Mouse (Mus musculus) heart, embryonic 10.5 days (tissue): Measurements from ENCODE around the gene Dido1. TPM values are rescaled to one million over a fixed set of nuclear protein-coding genes. Genes with fewer than 3 reads are reported as not detected.
A peak's percentile ranks its signal among the peaks of the same experiment; 100 is the strongest.

Experiments used
- DNase-seq: peaks from one replicate; pipeline ENCODE4 v3.0.0-alpha.2; 2017; ENCODE audit warnings: low spot score
- H3K27ac ChIP-seq: fragments of 300-500 bp; sonication (generic); 2 replicates; pipeline ENCODE4 v1.5.1; 2016; ENCODE audit warnings: mild to moderate bottlenecking
- H3K27me3 ChIP-seq: fragments of 300-500 bp; sonication (generic); 2 replicates; pipeline ENCODE4 v1.6.1; 2016; ENCODE audit warnings: mild to moderate bottlenecking; ENCODE audit not compliant: poor library complexity, insufficient read depth, severe bottlenecking
- H3K36me3 ChIP-seq: fragments of 300-500 bp; sonication (generic); 2 replicates; pipeline ENCODE4 v1.6.1; 2016; ENCODE audit warnings: mild to moderate bottlenecking, moderate library complexity
- H3K4me1 ChIP-seq: fragments of 300-500 bp; sonication (generic); 2 replicates; pipeline ENCODE4 v1.6.1; 2016; ENCODE audit warnings: mild to moderate bottlenecking
- H3K4me3 ChIP-seq: fragments of 300-500 bp; sonication (generic); 2 replicates; pipeline ENCODE4 v1.5.1; 2016; ENCODE audit warnings: mild to moderate bottlenecking, moderate library complexity
- H3K9me3 ChIP-seq: fragments of 300-500 bp; sonication (generic); 2 replicates; pipeline ENCODE4 v1.6.1; 2016; ENCODE audit warnings: mild to moderate bottlenecking, moderate library complexity
- WGBS: fragments of 180-500 bp; shearing (Covaris S2); methylation state at CpG from one replicate; pipeline ENCODE4 v1.1.7; 2016; 5-methylcytosine and 5-hydroxymethylcytosine counted together
- polyA plus RNA-seq: library from polyadenylated mRNA; unstranded; fragments of >200 nt; fragmentation: Nextera tagmentation; extraction: Ambion mirVana; gene quantifications from 2 replicates; pipeline ENCODE4 v1.2.1, GENCODE M21; 2016

The Dido1 gene
- polyA plus RNA-seq, 1 experiment from 2014 or later, result 26.0 TPM

DNA sequence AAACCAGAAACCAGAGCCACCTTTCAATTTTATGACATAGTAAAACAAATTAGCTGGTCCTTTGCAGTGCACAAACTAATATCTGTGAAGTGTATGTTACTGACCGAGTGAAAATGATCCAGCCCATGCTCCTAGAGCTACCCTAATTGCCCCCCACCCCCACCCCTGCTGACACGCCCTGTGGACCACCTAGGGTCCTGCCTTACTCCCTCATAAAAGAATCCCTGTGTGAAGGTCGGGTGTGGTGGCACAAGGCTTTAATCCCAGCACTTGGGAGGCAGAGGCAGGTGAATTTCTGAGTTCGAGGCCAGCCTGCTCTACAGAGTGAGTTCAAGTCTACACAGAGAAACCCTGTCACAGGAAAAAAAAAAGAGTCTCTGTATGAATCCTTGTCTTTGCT, 1.7 kb upstream of the Dido1 start:
- Histone ChIP-seq H3K27ac (peak overlapping the region; percentile 99), H3K9me3 (no peaks in the 10 kb centered on the region), H3K4me1 (peaks cover 18% of the 10 kb centered on the region), H3K27me3 (no peaks in the 10 kb centered on the region), H3K36me3 (peaks cover 28% of the 10 kb centered on the region), H3K4me3 (peak overlapping the region; percentile 100)
- WGBS, result 69% methylated on average over 4 of the region's 4 CpGs
- no peak for DNase-seq

DNA sequence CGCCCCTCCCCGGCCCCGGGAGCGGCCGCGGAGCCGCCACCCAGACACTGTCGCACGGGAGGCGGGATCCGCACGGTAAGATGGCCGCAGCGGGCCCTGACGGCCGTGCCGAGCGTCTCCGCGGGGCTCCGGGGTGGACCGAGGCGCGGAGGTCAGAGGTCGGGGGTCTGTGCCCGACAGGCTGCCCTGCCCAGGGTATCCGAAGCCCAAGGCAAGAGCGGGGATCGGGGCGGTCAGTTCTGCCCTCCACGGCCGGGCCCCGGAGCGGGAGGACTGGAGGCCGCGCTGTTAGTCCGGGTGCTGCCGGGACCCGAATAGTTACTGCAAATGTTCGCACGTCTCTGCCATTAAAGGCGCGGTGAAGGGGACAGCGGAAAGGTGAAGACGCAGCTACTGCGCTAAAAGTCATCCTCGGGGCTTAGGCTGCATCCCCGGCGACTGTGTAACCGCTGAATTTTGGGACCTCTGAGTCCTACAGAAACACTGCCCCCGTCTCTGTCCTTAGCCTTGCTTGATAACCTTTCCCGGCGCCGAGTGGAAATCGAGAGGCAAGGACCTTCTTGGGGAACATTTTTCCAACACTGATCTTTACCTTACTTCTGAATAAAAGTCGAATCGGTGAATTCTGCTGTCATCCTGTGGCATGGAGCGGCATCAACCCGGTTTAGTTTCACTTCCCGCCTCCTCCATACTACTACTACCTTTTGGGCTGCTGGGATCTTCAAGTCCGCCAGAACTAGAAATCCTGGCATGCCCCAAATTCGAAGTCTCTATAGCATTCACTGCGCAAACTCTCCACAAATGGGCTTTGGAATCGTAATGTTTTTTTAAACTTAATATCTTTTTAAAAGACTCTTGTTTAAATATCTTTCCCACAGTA, 717 bp upstream of the Dido1 start:
- H3K27me3 ChIP-seq, result no peaks in the 10 kb centered on the region
- H3K36me3 ChIP-seq, result peaks cover 25% of the 10 kb centered on the region
- no peak for DNase-seq
- peak overlapping the region; percentile 100 for H3K4me3 ChIP-seq
- WGBS, result 2% methylated on average over 64 of the region's 64 CpGs
- peaks cover 18% of the 10 kb centered on the region for H3K4me1 ChIP-seq
- H3K27ac ChIP-seq, result peak overlapping the region; percentile 99
- no peaks in the 10 kb centered on the region for H3K9me3 ChIP-seq

DNA sequence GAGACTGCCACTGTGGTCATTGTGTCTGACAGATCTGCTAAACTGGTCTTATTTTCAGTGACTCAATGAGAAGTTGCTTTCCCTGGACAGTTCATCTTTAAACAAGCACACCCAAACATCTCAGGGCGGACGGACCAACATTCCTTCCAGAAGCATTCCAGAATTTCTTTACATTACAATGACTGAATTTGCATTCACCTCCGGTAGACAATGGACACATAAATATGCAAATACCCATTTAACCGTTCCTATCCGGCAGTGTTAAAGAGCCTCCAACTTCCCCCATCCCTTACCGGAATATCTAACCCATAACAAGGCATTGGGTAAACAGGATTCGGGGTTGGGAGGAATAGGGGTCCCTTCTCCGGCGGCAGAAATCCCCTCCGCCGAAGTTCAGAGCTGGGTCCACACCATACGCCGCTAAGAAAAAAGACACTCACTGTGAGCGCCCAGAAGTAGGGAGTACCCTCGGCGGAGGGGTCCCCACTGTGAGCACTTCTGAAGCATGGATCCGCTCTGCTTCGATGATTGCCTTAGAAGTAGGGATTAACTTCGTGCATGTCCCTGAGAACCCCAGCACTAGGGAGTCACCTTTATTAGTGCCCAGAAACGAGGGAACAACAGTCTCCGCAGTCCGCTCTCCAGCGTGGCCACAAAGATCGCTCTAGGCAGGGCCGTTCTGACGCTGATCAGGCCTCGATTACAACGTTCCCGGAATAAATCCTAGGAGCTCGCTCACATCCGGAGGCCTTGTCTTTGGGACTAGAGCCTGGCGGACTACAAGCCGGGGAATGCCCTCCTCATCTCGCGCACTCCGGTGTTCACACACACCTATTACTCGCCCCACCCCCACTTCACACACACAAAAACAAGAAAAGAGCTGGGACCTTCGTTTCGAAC, 526 bp downstream of the Dido1 start:
- under 1% methylated on average over 39 of the region's 39 CpGs for WGBS
- no peak for DNase-seq
- Histone ChIP-seq H3K4me1 (peaks cover 18% of the 10 kb centered on the region), H3K4me3 (peak overlapping the region; percentile 100), H3K27me3 (no peaks in the 10 kb centered on the region), H3K36me3 (peaks cover 18% of the 10 kb centered on the region), H3K27ac (peak overlapping the region; percentile 99), H3K9me3 (no peaks in the 10 kb centered on the region)

DNA sequence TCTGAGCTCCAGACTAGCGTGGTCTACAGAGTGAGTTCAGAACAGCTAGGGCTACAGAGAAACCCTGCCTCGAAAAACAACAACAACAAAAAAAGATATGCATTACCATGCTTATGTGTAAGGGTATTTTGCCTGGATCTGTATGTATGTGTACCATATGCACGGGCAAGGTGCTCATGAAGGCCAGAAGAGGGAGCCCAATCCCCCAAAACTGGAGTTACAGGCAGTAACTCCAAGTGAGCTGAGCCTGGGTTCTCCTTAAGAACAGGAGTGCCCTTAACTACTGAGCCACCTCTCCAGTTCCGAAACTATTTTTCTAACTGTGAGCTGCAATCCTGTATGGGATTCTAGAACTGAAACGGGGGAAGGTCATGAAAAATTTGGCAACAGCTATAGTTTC, 3.8 kb downstream of the Dido1 start:
- no peak overlapping the region for H3K27ac ChIP-seq
- 90% methylated on average over 5 of the region's 5 CpGs for WGBS
- no peak for DNase-seq
- H3K4me1 ChIP-seq, result peaks cover 25% of the 10 kb centered on the region
- no peaks in the 10 kb centered on the region for H3K27me3 ChIP-seq
- 0 out of 2 replicates have a peak, but pooled peaks cover 6% of the 10 kb centered on the region for H3K36me3 ChIP-seq
- no peak overlapping the region for H3K4me3 ChIP-seq
- H3K9me3 ChIP-seq, result no peaks in the 10 kb centered on the region

DNA sequence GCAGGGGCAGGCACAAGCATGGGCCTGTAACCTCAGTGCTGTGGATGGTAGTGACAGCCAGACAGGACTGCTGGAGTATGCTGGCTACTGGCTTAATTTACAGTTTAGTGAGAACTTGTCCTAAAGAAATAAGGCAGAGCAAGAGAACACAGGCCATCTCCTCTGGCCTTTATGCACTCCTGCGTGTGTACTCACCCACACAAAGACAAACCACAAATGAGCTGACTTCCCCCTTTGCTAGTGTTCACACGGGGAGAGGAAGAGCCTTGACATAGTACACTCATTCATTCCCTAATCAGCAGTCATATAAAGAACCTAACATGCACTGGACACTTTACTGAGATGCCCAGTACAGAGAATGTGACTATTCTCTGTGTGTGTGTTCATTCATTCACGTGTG, 4.7 kb downstream of the Dido1 start:
- Histone ChIP-seq H3K27ac (no peak overlapping the region), H3K9me3 (no peaks in the 10 kb centered on the region), H3K4me1 (peaks cover 29% of the 10 kb centered on the region), H3K36me3 (0 out of 2 replicates have a peak, but pooled peaks cover 6% of the 10 kb centered on the region), H3K4me3 (no peak overlapping the region), H3K27me3 (no peaks in the 10 kb centered on the region)
- no peak for DNase-seq
- 83% methylated on average over 3 of the region's 3 CpGs for WGBS

DNA sequence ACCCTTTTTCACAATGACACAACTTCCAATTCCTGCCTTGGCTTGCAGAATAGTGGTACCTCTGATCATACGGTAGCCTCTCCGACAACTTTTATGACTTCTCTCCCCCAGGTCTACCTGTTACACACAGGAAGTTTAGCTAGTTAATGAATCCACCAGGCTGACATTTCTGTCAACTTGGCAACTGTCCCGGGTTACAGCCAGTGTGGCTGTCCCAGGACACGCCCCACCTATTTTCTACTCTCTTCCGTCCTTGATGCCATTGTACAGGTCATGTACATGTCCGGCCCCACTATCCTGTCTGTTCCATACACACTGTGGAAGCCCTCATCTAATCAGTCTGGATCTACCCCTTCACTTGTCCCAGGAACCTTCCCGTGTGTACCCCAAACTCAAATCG, 5.2 kb downstream of the Dido1 start:
- H3K27me3 ChIP-seq, result no peaks in the 10 kb centered on the region
- peaks cover 34% of the 10 kb centered on the region for H3K4me1 ChIP-seq
- H3K4me3 ChIP-seq, result no peak overlapping the region
- 0 out of 2 replicates have a peak, but pooled peaks cover 6% of the 10 kb centered on the region for H3K36me3 ChIP-seq
- DNase-seq, result no peak
- 87% methylated on average over 8 of the region's 8 CpGs for WGBS
- no peaks in the 10 kb centered on the region for H3K9me3 ChIP-seq
- H3K27ac ChIP-seq, result no peak overlapping the region

DNA sequence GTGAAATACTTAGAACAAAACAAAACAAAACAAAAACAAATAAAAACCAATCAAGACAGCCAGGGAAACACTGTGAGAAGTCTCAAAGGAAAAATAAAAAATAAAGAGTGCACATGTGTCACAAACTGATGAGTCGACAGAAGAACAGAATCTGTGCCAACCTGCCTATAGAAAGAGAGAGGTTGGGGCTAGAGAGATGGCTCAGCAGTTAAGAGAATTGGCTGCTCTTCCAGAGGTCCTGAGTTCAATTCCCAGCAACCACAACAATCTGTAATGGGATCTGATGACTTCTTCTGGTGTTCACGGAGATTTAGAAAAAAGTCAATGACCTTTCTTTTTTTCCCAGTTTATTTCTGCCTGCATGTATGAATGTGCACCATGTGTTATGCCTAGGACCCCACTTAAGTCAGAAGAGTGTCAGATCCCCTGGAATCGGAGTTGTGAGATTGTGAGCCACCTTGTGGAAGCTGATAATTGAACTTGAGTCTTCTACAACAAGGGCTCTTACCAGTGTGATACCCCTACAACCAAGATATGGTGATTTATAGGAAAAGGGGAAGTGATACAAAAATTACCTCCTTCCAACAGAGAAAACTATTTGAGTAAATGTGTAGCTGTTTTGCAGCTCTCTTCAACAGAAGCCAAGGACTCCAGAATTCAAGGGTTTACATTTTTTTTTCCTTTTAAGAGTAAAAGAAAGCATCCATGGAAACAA, 6.0 kb downstream of the Dido1 start:
- 0 out of 2 replicates have a peak, but pooled peaks cover 6% of the 10 kb centered on the region for H3K36me3 ChIP-seq
- no peak overlapping the region for H3K27ac ChIP-seq
- H3K4me3 ChIP-seq, result no peak overlapping the region
- 78% methylated on average over 3 of the region's 3 CpGs for WGBS
- DNase-seq, result no peak
- peaks cover 36% of the 10 kb centered on the region for H3K4me1 ChIP-seq
- no peaks in the 10 kb centered on the region for H3K27me3 ChIP-seq
- H3K9me3 ChIP-seq, result no peaks in the 10 kb centered on the region

DNA sequence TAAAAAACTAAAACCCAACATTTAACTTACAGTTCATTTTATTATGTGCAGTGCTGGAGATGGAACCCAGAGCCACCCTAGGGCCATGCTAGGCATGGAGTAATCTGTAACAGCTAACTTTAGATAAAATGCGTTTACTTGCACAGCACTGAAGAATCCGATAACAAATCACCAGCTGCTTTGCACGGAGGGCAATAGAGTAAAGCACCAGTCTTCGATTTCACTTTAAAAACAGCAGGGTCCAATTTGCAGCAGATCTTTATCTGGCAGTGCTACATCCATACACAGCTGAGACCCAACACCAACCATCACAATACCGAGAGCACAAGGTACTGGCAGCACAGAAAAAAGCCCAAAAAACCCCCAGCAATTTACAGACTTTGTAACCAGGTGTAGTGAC, 6.6 kb downstream of the Dido1 start:
- 68% methylated on average over 5 of the region's 5 CpGs for WGBS
- DNase-seq, result no peak
- H3K4me1 ChIP-seq, result peaks cover 30% of the 10 kb centered on the region
- peak overlapping the region; percentile 99; the same call in 1 of the 2 replicates for H3K27ac ChIP-seq
- no peaks in the 10 kb centered on the region for H3K27me3 ChIP-seq
- H3K36me3 ChIP-seq, result 0 out of 2 replicates have a peak, but pooled peaks cover 6% of the 10 kb centered on the region
- H3K4me3 ChIP-seq, result peak overlapping the region; percentile 91
- H3K9me3 ChIP-seq, result no peaks in the 10 kb centered on the region

DNA sequence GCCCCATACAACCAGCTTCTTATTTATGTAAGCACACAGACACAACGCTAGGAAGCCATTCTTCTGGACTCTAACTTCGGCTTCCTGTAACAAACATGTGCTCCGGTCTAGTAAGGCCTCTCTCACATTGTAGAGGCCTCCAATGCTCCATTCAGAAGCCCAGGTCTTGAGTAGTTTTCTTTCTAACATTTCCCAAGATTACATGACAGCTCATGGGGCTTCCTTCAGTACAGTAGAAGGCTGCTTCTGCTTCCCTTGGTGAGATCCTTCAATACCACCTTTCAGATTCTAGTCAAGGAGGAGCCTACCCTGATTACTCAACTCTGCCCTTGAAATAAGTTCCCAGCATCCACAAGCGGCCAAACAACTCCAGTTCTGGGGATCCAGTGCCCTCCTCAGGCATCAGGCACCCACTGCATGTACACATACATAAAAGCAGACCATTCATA, 7.1 kb downstream of the Dido1 start:
- Histone ChIP-seq H3K27me3 (no peaks in the 10 kb centered on the region), H3K4me1 (peaks cover 29% of the 10 kb centered on the region), H3K4me3 (peak overlapping the region; percentile 91), H3K36me3 (0 out of 2 replicates have a peak, but pooled peaks cover 6% of the 10 kb centered on the region), H3K27ac (peak overlapping the region; percentile 99), H3K9me3 (no peaks in the 10 kb centered on the region)
- DNase-seq, result no peak
- WGBS, result 38% methylated on average over 4 of the region's 4 CpGs

DNA sequence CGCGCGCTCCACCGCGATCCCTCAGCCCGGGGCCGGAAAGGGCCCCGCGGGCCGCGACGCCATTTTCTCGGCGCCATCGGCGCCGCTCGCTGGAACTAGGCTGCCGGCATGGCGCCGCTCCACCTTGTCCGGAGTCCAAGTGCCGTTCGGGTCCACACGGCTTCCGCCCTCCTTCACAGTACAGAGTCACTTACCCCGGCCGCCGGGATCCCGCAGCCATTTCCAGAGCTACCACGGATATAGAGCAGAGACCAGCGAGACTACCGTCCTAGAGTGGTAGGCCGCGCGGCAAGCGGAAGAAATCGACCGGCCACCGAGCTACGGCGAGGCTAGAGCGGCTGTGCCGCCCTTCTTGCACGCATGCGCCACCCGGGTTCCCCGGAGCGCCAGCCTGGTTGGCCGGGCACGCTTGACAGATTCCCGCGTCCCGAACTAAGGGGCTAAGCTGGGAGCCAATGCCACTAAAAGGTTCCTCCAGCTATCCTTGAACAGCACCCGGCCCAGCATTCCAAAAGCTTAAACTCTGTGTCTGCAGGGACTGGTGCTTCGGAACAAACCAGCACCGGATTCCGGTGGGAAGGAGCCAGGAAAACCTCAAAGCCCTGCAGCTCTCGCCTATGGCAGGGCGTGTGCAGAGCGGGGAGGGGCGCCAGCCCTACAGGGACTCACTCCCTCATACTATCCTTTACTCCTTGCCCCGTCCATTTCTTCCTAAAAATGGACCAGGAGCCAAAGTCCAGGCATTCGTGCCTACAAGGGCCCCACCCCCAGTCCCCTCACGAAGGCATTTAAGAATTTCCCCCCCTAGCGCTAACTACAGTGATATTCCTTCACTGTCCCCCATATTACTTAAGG, 7.8 kb downstream of the Dido1 start:
- H3K4me3 ChIP-seq, result peak overlapping the region; percentile 91
- under 1% methylated on average over 66 of the region's 66 CpGs for WGBS
- H3K36me3 ChIP-seq, result 0 out of 2 replicates have a peak, but pooled peaks cover 6% of the 10 kb centered on the region
- H3K4me1 ChIP-seq, result peaks cover 29% of the 10 kb centered on the region
- H3K9me3 ChIP-seq, result no peaks in the 10 kb centered on the region
- peak overlapping the region; percentile 99 for H3K27ac ChIP-seq
- DNase-seq, result peak; percentile 97
- H3K27me3 ChIP-seq, result no peaks in the 10 kb centered on the region

DNA sequence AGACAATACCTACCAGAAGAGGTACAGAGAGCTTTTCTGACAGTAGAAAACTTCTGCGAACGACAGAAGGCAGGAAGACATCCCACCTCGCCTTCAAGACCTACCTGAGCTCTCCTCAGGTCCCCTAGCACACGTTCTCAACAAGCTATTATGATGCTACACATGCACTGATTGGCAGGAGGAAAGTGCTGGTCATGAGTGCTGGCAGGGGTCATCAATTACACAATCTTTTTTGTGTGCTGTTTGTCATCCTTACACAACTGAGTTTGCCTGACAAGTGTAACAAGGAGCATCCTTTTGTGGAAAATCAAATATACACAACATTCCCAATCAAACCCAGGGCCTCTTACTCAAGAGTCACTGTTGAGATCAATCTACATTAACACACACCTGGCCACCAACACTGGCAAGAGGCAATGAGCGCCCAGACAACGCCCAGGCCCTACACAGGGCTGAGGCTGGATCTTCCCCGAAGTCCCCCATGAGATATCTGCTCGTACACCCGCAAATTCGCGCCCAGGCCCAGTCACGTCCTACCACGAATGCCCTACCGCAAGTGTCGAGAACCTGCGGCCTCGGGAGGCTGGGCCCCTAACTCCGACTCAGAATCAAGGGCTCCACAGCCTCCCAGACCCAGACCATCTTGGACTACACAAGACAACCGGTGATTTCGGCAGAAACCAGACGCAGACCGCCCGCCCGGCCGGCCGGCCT, 8.6 kb downstream of the Dido1 start:
- peak; percentile 80 for DNase-seq
- Histone ChIP-seq H3K27me3 (no peaks in the 10 kb centered on the region), H3K4me1 (peaks cover 29% of the 10 kb centered on the region), H3K36me3 (0 out of 2 replicates have a peak, but pooled peaks cover 6% of the 10 kb centered on the region), H3K27ac (peak overlapping the region; percentile 99), H3K9me3 (no peaks in the 10 kb centered on the region), H3K4me3 (peak overlapping the region; percentile 91)
- WGBS, result 5% methylated on average over 26 of the region's 26 CpGs
